Mouse (Mus musculus): Measurements from ENCODE around the gene Hlcs. TPM values are rescaled to one million over a fixed set of nuclear protein-coding genes. Genes with fewer than 3 reads are reported as not detected.

The Hlcs gene
- total RNA-seq, 4 experiments from 2014 or later = 6.1 to 10.7 (median 8.9) TPM

- peak; percentile 74 for DNase-seq (ENCODE audit: low spot score)
Observed at GRCm38 (mm10) chr16:94290073-94290999, 23.0 kb downstream of the Hlcs start.

DNA sequence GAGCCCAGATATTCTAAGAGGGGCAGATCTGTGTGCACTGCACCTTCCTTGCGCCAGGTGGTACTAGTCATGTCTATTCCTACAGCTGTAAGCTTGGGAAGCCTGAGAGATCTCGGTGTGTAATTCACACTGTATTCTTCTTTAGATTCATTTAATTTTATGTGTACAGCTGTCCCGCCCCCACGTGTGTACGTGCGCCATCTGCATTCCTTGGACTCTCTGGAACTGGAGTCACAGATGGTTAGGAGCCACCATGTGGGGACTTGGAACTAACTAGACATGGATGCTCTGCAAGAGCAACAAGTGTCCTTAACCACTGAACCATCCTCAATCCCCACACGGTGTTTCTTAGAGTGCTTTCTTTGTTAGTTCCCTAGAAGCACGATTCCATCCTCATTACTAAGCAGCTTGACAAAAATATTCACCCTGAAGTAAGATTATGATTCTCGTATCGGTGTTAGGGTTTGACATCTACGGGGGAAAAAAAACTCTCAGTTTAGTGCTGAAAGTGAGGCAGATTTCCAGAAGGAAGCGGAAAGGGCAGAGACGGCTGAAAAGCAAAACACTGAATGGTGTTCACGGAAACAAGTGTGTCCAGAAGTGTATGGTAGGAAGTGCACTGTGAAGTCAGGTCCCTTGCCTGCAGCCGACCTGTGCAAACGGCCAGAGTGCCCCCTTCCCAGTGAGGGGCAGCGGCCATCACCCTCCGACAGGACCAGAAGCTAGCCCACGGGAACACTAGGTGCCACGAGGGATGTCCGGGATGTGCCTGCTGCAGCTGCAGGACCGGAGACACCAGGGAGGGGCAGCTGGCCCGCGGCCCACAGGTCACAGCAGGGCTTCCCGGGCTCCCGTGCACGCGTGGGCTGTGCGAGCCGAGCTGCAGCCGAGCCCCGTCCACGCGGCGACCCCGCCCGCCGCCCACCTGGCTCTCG, 24.0 kb downstream of the Hlcs start:
- DNase-seq (ENCODE audit: low spot score) = no peak

GRCm38 (mm10) chr16:94287826-94288225, 25.5 kb downstream of the Hlcs start:
- DNase-seq (ENCODE audit: low spot score) = no peak

- no peak for DNase-seq (ENCODE audit: low spot score)
Observed at GRCm38 (mm10) chr16:94283972-94284371, 29.4 kb downstream of the Hlcs start.

GRCm38 (mm10) chr16:94270826-94271225, 42.5 kb downstream of the Hlcs start:
- DNase-seq (ENCODE audit: low spot score) = no peak

DNA sequence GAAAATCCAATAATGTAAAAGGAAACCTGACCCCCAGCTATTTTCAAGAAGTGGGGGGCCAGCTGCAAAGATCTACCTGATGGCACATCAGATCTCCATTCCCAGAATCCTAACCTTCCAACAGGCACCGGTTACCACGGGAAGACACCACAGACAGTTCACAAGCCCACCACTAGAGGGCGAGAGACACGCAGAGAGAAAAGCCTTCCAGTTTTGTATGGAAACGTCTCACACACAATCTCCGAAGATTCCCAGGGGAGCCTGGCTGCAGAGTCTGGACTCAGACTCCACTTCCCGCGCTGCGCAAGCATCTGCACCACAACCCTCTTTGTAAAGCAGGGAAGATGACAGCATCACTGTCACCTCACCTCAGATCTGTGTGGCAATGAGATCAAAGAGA, 43.7 kb downstream of the Hlcs start:
- DNase-seq (ENCODE audit: low spot score) = peak; percentile 91

DNA sequence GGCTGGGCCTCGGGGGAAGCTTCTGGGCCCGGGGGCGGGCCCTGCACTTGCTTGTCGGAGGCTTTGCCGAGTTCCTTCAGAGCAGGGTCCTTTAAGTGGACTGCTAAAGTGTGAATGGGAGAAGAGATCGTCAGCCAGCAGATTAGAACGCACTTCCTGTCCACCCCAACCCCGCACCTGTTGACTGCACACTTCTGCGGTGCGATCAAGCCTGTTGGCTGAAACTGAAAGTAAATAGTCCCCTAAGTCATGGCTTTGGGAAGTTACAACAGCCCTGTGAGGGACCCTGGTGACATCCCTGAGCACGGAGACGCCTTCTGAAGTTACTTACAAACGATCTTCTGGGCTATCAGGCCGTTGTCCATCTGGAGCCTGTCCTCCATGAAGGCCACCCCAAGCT, 45.2 kb downstream of the Hlcs start:
- no peak for DNase-seq (ENCODE audit: low spot score)

GRCm38 (mm10) chr16:94264611-94265010, 48.8 kb downstream of the Hlcs start:
- no peak for DNase-seq (ENCODE audit: low spot score)

DNA sequence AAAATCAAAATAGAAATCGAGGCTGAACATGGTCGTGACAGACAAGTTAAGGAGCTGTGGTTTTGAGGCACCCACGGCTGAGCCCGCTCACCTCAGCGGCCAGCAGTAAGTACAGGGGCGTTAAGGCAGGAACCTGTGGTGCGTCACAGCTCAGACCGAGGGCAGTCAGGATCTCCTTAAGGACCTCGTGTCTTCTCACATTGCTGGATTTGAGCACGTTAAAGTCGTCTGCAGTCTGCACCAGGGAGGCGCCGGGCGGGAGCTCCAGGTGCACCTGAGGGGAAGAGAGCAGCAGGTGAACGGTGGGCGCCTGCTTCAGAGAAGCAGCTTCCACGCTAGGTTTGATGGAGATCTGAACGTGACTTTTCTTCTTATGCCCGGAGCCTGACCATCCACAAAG, 50.9 kb downstream of the Hlcs start:
- DNase-seq (ENCODE audit: low spot score) = no peak

- DNase-seq (ENCODE audit: low spot score) = no peak
Observed at GRCm38 (mm10) chr16:94260938-94261630, 52.3 kb downstream of the Hlcs start.

DNA sequence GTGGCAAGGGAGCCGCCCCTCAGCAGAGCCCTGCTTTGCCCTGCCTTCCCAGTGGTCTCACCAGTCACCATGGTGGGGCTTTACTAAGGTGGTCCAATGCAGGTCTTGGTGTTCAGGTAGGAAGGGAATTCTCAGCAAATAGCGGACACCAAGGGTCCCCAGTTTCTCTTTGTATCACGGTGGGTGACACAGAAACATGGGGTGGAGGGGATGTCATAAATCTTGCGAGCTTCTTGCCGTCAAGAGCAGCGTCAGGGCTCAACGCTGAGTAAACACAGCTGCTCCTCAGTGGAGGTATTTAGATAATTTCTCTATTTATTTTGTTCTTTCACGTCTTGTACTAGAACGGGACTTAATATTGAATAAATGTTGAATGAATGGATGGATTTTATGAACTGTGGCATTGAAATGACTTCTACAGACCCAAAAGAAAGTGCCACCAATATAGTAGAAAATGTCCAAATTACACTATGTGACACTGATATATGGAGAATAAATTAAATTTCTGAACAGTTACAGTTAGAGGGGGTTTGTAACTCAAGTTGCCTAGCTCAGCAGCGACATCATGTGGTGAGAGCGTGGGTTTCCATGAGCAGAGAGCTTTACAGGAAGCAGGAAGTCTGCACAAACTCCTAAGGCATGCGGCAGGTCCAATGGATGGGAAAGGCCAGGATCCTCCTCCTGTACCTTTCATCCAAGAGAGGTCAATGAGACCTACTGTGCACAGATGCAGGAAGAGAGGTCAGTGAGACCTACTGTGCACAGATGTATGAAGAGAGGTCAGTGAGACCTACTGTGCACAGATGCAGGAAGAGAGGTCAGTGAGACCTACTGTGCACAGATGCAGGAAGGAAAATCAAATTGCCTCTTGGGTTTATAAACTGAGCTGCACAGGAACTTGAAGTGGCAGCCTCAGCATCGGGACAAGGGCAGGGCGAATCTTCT, 54.7 kb downstream of the Hlcs start:
- DNase-seq (ENCODE audit: low spot score) = peak; percentile 82

GRCm38 (mm10) chr16:94255592-94255991, 57.8 kb downstream of the Hlcs start:
- DNase-seq (ENCODE audit: low spot score) = no peak

GRCm38 (mm10) chr16:94255035-94255434, 58.3 kb downstream of the Hlcs start:
- no peak for DNase-seq (ENCODE audit: low spot score)

DNA sequence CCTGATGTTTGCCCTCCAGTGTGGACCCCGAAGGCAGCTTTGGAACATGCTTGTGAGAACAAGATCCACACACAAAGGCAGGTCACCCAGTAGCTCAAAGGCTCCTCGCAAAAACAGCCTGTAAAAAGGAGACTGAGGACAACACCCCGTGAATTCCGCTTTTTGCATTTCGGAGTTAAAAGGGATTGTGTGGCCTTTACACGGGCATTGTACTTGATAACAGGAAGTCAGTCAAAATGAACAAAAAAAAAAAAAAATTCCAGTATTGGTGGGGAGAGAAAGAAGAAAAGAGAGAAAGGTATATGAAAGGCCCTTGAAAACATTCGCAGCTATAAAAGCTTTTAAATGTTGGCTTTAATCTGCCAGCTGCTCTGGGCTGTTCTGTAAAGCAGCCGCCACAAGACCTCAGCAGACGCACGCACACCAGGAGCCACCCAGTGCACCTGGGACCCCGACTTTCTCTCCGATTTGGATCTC, 58.9 kb downstream of the Hlcs start:
- DNase-seq (ENCODE audit: low spot score) = no peak

- DNase-seq (ENCODE audit: low spot score) = no peak
Observed at GRCm38 (mm10) chr16:94253671-94254414, 59.5 kb downstream of the Hlcs start.

GRCm38 (mm10) chr16:94251756-94252155, 61.6 kb downstream of the Hlcs start:
- DNase-seq (ENCODE audit: low spot score) = no peak

- DNase-seq (ENCODE audit: low spot score) = no peak
Observed at GRCm38 (mm10) chr16:94250640-94251349, 62.6 kb downstream of the Hlcs start.

DNA sequence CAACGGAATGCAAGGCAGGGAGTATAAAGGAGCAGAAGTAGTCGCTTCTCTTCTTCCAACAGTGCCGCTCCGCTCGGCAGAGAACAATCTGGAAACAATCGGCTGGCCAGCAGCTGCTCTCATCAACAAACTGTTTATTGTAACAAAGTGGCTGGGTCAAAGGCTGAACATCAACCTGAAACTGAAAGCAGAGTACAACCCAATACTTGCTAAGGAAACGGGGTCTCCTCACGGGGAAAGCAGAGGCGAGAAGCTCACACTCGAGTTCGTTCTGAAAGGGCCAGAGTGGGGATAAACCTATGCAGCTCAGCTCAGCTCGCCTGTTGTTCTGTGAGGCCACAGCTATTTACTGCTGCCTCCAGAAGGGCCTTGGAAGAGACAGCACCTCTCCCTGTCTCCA, 63.2 kb downstream of the Hlcs start:
- no peak for DNase-seq (ENCODE audit: low spot score)

DNA sequence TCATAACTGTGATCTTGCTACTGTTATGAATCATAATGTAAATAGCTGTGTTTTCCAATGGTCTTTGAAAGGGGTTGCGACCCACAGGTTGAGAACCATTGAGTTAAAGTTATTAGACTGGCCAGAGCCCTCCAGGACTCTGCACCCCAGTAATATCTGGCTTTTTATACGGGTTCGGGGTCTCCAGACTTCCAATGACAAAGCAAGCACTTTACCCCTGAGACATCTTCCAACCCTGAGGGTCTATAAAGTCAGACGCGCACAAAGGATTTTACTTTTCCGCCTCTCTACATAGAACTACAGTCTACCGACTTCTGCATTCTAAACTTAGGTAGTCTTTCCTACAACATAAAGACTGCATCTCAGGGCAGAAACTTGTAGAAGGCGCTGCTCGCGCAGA, 63.7 kb downstream of the Hlcs start:
- no peak for DNase-seq (ENCODE audit: low spot score)
